Mouse (Mus musculus): ENCODE results near the gene Myo1g. TPM values are rescaled to one million over a fixed set of nuclear protein-coding genes. Genes with fewer than 3 reads are reported as not detected.

Gene Myo1g
- total RNA-seq (2022): 1 to 10 TPM in 1 of 4 experiments, under 1 TPM in 3; 0.44 to 1.3 (median 0.67) TPM

DNA sequence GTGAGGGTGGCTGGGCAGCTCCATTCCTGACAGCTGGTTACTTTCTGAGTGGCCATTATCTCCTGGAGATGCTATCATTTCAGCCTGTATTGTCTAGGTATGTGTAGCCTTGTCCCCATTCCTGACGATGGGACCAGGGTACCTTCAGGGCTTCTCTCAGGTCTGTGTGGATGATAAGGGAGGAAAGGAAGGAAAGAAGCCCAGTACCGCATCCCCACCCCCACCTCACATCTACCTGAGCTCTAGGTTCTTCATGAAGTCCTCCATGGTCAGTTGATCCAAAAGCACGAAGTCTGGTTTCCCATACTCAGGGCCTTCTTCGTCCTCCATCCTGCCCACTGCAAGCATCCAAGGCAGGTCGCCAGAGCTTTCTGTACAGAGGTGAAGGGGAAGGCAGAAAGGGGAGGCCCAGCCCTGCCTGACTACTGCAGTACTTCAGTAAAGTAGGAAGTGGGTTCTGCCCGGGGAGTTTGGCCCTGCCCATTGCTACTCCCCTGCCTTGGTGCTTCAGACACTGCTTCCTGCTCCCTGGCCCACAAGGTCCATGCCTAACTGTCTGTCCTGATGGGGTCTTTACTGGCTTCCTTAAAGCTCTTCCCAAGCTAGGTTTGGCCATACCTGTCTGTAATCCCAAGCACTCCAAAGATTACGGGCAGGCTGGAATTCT lies at the start of gene Myo1g:
TSS of gene Myo1g (minus strand) at position 459 of the 667 bp plus-strand sequence.
- DNase-seq (ENCODE audit: low spot score in 2 of 2): no peak

DNA sequence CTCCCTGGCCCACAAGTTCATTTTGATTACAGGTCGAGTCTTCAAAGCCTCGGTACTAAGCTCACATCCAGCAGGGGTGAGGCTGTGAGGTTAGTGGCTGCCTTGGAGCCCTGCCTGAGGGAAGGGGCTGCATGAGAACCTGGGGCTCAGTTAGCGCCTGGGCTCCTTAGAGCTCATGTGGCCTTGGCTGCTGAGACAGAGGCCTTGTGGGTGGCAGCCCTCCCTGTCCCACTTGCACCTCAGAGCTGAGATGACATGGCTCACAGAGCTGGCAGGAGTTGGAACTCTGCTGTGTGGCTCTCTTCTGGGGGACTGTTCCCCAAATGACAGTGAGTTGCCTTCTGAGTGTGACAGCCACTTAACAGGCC lies 48.6 kb upstream of the Myo1g start:
- DNase-seq (ENCODE audit: low spot score in 2 of 2): no peak

DNA sequence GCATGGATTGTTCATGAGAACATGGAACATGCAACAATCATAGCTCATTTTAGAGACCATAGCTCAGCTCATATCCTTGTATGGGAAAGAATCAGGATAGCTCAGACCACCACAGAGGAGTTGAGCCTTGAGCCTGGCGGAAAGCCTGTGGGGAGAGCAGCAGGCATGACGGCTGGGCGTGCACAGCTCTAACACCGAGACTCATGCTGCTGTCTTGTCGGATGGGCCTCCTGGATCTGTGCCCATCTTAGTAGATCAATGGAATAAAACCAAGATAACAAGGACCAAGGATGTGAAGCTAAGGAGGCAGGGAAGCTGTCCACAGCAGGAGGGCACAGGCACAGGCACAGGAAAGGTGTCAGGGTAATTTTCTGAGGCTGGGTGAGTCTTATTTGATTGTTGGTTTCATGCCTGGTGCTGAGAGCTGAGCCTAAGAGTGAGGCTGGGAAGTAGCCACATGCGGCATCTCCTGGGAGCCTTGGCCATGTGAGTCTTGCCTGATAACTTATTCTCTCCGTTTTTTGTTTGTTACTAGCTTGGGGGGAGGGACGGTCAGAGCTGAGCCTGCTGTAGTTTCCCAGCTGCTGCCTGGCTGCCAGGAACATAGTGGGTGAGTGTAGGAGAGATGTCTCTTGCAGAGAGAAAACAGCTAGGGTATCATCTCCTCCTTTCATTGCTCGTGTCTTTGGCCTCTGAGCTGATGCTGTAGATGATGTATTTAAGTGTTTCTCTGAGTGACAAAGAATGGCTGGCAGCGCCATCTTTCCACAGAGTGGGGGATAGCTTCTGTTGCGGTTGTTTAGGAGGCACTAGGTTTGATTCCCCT lies 48.0 kb upstream of the Myo1g start:
- DNase-seq (ENCODE audit: low spot score in 2 of 2): peak in 1 of 2 experiments; percentile 29

DNA sequence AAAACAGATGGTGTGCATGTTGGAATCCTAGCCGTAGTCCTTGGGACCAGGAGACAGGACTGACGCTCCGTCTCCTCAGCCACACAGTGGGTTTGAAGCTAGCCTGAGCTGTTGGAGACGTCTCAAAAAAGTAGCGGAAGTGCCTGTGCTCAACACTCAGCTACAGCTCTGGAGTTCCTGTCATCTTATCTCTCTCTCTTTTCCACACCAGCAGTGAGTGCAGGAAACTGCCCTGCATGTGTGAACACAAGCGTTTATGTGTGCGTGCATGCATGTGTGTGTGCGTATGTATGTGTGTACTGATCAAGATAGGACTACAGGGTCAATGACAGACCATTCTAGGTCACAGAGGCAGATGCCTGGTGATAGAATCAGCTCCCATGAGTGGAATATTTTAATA lies 47.2 kb upstream of the Myo1g start:
- no peak for DNase-seq (ENCODE audit: low spot score in 2 of 2)

DNA sequence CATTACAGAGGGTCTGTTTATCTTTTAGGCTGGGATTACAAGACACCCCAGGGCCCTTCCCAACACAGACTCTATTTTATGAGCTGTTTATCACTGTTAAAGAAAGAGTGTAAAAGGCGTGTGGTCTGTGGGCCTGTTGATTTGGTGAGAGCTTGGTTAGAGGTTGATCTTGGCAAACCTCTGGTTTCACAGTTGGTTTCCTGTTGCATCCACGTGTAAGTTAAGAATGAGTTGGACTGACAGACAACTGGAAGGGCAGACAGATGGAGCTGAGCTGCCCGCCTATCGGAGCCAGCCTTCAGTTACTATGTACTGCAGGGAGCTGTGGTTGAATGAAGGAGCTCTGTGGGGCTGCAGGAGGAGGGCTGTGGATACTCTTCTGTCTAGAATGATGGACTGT lies 45.7 kb upstream of the Myo1g start:
- no peak for DNase-seq (ENCODE audit: low spot score in 2 of 2)

DNA sequence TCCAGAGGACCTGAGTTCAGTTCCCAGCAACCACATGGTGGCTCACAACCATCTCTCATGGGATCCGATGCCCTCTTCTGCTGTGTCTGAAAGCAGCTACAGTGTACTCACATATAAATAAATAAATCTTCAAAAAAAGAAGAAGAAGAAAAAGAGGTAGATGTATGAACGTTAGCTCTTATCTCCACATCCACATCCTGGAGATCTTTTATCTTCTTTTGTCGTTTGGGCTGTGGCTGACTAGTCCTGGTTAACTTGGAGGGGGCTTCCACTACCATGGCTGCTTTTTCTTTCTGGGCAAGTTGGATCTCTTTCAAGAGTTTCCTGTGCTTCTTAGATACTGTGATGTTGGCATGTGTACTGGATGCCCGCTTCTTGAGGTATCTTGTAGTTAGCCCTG lies 42.4 kb upstream of the Myo1g start:
- DNase-seq (ENCODE audit: low spot score in 2 of 2): no peak

DNA sequence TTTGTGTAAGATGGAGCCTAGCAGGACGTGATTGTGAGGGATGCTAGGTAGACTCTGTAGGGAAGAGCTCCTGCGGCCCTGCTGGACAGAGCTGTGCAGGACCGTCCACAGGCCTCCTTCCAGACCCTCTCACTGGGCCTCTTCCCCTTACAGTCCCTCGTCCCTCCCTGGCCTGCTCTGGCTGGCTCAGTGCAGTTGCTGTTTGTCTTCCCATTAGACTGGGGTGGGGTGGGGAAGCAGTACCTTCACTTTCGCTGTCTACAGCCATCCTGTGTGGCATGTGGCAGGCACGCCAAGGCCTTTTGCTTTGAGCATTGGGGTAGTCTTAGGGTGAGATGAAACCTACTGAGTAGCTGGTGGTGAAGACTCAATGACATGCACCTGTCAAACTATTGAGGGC lies 41.6 kb upstream of the Myo1g start:
- no peak for DNase-seq (ENCODE audit: low spot score in 2 of 2)

DNA sequence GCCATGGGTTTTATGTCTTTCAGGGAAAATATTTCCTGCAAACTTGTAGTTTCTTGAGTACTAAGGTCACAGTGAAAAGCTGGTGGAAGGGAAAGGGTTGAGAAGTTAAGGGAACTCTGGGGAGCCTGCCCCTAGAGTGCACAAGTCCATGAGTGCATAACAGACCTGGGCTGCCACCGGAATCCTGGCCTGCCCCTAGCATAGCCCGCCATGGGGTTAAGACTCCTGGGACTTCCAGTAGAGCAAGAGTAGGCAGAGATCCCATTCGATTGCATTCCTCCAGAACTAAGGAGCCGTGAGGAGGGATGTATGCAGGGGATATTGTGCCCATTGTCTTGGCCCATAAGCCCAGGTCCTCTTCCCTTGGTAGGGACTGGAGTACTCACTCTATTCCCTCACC lies 40.7 kb upstream of the Myo1g start:
- DNase-seq (ENCODE audit: low spot score in 2 of 2): no peak

DNA sequence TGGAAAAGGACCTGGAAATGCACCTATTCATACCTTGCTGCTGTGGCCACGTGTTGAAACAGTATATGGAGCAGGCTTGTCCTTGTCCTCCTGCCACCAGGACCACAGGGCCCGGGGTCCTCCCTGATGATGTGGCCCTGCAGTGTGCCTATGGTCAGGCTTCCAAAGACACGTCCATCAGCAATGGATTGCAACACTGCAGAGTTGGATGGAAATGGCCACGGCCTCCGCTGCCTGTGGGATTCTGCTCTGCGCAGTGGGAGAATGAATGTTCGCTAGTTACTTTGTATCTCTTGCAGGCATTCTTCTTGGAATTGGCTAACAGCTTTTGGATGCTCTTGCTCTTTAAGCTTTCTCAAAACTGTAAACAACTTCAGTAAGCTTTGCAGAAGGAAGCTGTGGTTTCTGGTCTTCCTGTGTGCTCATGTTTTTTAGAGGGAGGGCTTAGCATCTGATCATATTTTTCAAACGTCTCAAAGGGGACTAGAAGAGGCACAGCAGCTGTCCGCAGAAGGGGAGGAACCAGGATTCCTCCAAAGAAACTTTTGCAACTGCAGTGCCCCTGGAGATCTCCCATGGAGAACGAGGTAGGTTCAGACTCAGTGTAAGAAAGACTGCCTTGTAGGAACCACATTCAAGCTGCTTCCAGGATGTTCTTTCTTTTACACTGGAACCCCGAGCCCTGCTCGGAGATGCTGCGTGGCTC lies 40.0 kb upstream of the Myo1g start:
- no peak for DNase-seq (ENCODE audit: low spot score in 2 of 2)

DNA sequence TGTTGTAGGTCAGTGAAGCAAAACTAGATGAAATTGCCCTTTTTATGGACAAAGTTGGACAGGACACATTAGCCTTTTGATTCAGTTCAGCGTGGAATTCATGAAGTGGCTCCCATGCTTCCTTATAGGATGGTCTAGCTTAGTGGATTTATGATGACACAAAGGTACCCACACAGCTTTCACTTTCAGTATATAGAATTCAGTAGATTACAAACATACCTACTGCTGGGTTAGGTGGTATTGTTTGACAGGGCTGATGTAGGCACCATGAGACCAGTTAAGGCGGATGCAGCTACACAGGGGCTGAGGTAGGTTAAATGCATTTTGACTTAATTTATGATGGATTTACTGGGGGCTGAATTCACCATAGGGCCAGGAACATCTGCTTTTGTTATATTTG lies 39.2 kb upstream of the Myo1g start:
- DNase-seq (ENCODE audit: low spot score in 2 of 2): no peak

DNA sequence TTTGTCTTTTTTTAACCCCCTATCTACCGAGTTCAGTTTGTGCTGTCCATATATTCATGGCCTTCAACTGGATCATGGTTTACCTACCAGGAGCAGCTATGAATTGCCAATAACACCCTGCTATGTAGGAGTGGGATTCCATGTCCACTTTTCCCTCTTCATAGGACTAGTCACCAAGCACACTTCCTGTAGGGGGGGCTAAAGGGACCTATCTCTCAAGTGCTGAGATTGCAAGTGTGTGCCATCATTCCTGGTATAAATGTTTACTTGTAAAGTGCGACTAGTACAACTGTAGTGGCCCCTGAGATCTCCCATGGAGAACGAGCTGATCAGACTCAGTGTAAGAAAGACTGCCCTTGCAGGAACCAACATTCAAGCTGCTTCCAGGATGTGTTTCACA lies 37.5 kb upstream of the Myo1g start:
- no peak for DNase-seq (ENCODE audit: low spot score in 2 of 2)

DNA sequence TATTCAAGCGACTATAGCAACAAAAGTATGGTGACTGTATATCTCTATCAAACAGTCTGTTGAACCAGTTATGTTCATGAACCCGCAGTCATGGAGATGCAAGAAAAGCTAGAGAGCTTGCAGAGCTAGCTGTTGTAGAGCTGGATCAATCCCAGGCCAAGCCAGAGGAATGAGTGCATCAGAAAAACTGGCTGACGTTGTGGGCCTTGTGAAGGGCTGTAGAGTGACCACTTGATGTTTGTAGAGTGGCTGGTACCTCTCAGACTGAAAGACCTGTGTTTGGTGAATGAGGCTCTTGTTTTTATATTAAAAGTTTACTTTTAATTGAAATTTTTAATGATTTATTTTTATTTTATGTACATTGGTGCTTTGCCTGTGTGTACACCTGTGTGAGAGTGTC lies 29.4 kb upstream of the Myo1g start:
- DNase-seq (ENCODE audit: low spot score in 2 of 2): no peak

DNA sequence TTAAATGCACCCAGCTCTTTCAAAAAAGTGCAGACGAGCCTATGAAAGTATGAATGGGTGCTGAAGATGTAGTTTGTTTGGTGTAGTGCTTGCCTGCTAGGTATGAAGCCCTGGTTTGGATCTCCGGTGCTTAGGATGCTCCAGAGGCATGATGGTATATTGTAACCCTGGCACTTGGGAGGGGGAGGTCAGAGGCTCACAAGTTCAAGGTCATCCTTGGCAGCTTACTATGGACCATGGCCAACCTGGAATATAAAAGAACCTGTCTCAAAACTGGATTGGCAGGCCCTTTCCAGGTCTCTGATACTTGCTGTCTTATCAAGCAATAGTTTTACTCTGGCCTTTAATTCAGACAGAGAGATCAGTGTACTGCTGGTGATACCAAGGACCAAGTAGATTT lies 29.0 kb upstream of the Myo1g start:
- DNase-seq (ENCODE audit: low spot score in 2 of 2): no peak

DNA sequence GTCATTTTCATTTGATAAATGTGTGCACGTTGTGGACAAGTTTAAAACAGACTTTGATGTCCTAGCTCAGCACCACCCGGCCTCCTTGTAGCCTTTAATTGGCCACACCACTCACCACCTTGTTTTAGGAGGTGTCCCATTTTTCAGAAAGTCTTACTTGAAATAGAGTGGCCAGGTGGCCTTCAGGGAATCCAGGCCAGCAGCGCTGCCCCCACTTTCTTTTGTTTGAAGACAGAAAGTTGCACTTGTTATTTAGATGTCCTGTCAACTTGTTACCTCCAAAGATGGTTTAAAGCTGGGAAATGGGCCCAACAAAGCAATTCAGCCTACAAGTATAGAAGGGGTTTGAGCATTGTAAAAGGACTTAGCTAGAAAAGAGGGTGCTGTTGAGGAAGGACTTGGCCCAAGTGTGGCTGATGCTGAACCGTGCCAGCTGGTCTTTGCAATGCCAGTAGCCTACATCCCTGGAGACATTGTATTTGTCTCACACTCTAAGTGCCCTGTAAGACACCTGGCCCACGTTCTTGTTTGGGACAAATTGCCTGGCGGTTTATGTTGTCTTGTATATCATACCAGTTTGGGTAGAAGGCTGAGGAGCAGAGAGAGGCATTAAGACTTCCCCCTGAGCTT lies 27.0 kb upstream of the Myo1g start:
- no peak for DNase-seq (ENCODE audit: low spot score in 2 of 2)

DNA sequence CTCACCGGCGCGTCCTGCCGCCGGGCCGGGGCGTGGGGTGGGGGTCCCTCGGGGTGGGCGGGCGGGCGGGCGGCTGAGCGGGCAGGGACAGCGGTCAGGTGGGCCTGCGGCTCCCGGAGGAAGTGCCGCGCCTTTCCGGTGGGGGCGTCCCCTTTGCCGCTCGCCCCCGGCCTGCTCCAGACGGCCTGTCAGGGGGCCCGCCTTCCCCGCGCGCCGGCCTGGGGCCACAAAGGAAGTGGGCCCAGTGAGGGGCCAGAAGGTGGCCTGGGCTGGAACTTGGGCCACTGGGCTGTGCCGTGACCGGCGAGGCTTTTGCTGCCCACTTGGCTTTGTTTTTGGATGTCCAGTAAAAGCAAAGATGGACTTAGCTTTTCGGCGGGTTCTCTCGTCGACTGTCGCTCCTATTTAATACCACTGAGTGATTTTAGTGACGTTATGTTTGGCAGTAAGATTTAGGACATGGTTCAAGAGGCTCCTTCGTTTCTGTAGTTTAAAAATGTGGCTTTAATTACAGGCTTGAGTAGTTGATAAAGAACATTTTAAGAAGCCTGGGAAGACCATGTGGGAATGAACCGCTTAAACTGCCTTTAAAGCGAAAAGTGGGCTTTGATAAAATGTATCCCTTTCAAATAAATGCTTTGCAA lies 26.4 kb upstream of the Myo1g start:
- DNase-seq (ENCODE audit: low spot score in 2 of 2): peak; percentile 36 to 37

DNA sequence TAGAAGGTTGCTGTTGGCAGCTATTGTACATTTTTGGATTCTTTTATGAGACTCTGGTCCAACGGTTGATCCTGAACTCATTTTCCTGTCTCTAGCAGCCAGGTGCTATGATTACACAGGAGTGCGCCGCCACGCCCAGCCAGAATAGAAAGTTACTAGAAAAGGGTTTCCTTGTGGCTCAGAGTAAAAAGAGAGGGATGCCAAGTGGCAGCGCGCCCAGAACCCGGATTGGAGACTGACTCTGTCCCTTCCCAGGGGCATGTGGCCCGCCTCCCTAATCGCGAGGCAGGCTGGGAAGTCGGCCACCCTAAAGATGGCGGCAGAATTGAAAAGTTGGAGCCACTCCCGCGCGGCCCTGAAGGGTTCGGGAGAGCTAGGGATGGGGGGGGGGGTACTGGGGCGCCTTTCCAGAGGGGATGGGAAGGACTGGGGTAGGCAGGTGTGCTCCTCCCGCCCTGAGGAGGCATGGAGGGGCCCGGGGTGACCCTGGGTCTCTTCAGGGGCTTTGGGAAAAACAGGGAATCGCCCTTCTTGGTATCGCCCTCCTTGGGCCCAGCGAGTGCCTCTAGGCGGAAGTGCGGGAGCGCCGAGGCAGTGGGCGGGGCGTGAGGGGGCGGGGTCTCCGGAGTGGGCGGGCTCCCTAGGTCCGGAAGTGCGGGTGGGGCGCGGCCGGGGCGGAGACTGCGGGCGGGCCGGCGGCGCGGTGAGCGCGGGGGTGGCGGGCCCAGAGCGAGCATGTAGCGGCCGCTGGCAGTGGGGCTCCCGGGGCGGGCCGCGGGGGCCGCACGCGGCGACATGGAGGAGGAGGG lies 25.6 kb upstream of the Myo1g start, which contains the start of gene Ccm2:
TSS of gene Ccm2 (plus strand) at position 683 of the 809 bp plus-strand sequence.
- DNase-seq (ENCODE audit: low spot score in 2 of 2): peak; percentile 94 to 96

DNA sequence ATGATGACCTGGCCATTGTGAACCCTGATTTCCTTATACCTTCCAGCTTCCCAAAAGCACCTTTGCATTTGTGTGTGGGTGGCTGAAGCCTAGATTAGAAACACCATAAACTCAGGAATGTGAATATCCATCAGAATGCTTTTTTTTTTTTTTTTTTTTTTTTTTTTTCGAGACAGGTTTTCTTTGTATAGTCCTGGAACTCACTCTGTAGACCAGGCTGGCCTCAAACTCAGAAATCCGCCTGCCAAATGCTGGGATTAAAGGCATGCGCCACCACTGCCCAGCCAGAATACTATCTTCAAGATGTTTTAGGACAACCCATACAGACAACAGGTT lies 25.1 kb upstream of the Myo1g start:
- no peak for DNase-seq (ENCODE audit: low spot score in 2 of 2)

DNA sequence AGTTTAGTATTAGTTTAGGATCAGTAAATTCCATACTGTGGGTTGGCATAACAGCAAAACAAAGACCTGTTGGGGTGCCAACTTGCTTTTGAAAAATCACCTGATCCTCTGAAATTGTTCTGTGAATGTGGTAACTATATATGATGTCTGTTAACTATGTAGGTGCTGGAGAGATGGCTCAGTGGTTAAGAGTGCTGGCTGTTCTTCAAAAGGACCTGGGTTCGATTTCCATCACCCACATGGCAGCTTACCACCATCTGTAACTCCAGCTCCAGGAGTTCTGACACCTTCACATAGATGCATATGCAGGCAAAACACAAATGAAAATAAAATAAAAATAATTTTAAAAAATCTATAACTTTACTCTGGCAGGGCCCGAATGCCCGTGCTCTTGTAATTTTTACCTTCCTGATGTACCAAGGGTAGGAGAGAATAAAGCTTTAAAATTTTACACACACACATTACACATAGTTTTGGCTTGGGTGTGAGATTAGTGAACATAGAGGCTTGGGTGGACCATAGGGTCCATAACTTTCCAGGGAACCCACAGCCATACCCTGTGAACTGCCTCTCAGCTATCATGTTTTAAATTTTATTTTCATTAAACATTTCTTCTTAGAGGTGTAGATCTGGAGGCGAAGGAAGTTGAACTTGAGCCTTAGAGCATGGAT lies 24.6 kb upstream of the Myo1g start:
- DNase-seq (ENCODE audit: low spot score in 2 of 2): no peak

DNA sequence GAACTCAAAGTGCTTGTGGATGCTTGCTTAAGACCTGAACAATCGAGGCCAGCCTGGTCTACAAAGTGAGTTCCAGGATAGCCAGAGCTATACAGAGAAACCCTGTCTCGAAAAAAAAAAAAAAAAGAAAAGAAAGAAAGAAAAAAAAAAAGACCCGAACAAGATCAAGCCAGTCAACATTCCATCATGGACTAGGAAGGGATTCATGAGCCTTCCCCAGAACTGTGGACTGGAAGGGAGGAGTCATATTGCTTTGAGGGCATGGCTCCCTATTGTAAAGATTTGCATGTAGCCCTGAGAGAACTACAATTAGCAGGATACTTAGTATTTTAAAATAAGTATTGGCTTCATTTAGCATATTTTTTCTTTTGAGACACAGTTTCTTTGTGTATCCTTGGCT lies 23.9 kb upstream of the Myo1g start:
- no peak for DNase-seq (ENCODE audit: low spot score in 2 of 2)

DNA sequence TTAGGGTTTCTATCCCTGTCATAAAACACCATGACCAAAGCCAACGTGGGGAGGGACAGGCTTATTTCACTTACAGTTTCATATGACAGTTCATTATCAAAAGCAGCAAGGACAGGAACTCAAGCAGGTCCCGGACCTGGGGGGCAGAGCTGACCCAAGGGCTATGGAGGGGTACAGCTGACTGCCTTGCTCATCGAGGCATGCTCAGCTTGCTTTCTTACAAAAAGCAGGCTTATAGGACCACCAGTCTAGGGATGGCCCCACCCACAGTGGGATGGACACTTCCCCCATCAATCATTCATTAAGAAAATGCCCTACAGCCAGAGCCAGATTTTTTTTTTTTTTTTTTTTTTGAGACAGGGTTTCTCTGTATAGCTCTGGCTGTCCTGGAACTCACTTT lies 10.0 kb upstream of the Myo1g start:
- no peak for DNase-seq (ENCODE audit: low spot score in 2 of 2)

All from left cerebral cortex, adult 8-10 months (tissue).